Mouse (Mus musculus) myocyte (in vitro differentiated cells): ENCODE data around the gene Ccdc167.
"Not testable (repeated sequence)": the region's sequence is repeated elsewhere in the genome, so short reads cannot be mapped to it uniquely, and the experiment has no call there.

Experiments
- CEBPB ChIP-seq: IDR thresholded peaks from 2 replicates; pipeline ENCODE4 v1.6.1; 2011; ENCODE audit warnings: mild to moderate bottlenecking, moderate library complexity; ENCODE audit not compliant: poor library complexity, insufficient read depth, severe bottlenecking
- E2F4 ChIP-seq: IDR thresholded peaks from one replicate; pipeline ENCODE4 v1.6.1; 2011; ENCODE audit warnings: mild to moderate bottlenecking, control low read depth, moderate library complexity; ENCODE audit not compliant: insufficient read depth
- MAX ChIP-seq: IDR thresholded peaks from one replicate; pipeline ENCODE4 v1.6.1; 2011; ENCODE audit warnings: low read depth, mild to moderate bottlenecking, control low read depth
- MYOD1 ChIP-seq, 3 experiments: IDR thresholded peaks; one replicate each; pipeline ENCODE4 v1.6.1; 2011; ENCODE audit warnings: control low read depth in 2 of 3, low read depth in 2 of 3, mild to moderate bottlenecking in 2 of 3, moderate library complexity in 1 of 3; ENCODE audit not compliant: insufficient read length in 2 of 3, control insufficient read depth in 1 of 3
- MYOG ChIP-seq, 3 experiments: IDR thresholded peaks; one replicate each; pipeline ENCODE4 v1.6.1; 2011; ENCODE audit warnings: control low read depth in 2 of 3, low read depth in 2 of 3, mild to moderate bottlenecking in 2 of 3; ENCODE audit not compliant: insufficient read length in 2 of 3, control insufficient read depth in 1 of 3, insufficient read depth in 1 of 3
- POLR2A ChIP-seq: IDR thresholded peaks from one replicate; pipeline ENCODE4 v1.6.1; 2011; ENCODE audit warnings: low read depth, mild to moderate bottlenecking, control low read depth, moderate library complexity; ENCODE audit not compliant: insufficient read length
- POLR2AphosphoS2 ChIP-seq: IDR thresholded peaks from one replicate; pipeline ENCODE4 v1.6.1; 2011; ENCODE audit warnings: low read depth, control low read depth; ENCODE audit not compliant: insufficient read length
- TCF3 ChIP-seq: IDR thresholded peaks from one replicate; pipeline ENCODE4 v1.6.1; 2011; ENCODE audit warnings: low read depth, control low read depth; ENCODE audit not compliant: insufficient read length

DNA sequence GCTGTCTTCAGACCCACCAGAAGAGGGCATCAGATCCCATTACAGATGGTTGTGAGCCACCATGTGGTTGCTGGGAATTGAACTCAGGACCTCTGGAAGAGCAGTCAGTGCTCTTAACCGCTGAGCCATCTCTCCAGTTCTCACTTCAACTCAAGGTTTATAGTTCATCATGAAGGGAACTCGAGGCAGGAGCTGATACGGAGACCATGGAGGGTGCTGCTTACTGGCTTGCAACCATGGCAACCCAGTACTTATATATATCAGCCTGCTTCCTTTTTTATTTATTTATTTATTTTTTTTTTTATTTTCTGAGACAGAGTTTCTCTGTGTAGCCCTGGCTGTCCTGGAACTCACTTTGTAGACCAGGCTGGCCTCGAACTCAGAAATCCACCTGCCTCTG lies 3.1 kb downstream of the Ccdc167 start:
- TF ChIP-seq MYOD1 (IDR thresholded peaks at IDR 0.05; ENCODE audit: control insufficient read depth in 1 of 3, insufficient read length in 2 of 3, low read depth in 2 of 3); POLR2A; MAX; POLR2AphosphoS2; E2F4; MYOG (IDR thresholded peaks at IDR 0.05; ENCODE audit: control insufficient read depth in 1 of 3, insufficient read depth in 1 of 3, insufficient read length in 2 of 3, low read depth in 2 of 3); TCF3; CEBPB: not testable (repeated sequence)
